Mouse (Mus musculus) intestine, embryonic 15.5 days (tissue): ENCODE measurements around the gene Pnp2. TPM values are rescaled to one million over a fixed set of nuclear protein-coding genes. Genes with fewer than 3 reads are reported as not detected.
"Not testable (repeated sequence)": the region's sequence is repeated elsewhere in the genome, so short reads cannot be mapped to it uniquely, and the experiment has no call there.

ENCODE experiments used
- ATAC-seq: fragments of 200-750 bp; cut with Nextera tagmentation; 2 replicates; pipeline ENCODE4 v1.8.0; 2017; ENCODE audit warnings: moderate TSS enrichment, moderate library complexity
- H3K27ac ChIP-seq: fragments of 300-500 bp; sonication (generic); 2 replicates; pipeline ENCODE4 v1.5.1; 2015; ENCODE audit warnings: mild to moderate bottlenecking, inconsistent platforms
- H3K27me3 ChIP-seq: fragments of 300-500 bp; sonication (generic); replicated peaks from 2 replicates; pipeline ENCODE4 v1.6.1; 2015; ENCODE audit warnings: inconsistent platforms
- H3K36me3 ChIP-seq: fragments of 300-500 bp; sonication (generic); 2 replicates; pipeline ENCODE4 v1.6.1; 2015; ENCODE audit warnings: inconsistent platforms
- H3K4me1 ChIP-seq: fragments of 300-500 bp; sonication (generic); replicated peaks from 2 replicates; pipeline ENCODE4 v1.6.1; 2015; ENCODE audit warnings: inconsistent platforms
- H3K4me2 ChIP-seq: fragments of 300-500 bp; sonication (generic); replicated peaks from 2 replicates; pipeline ENCODE4 v1.6.1; 2015; ENCODE audit warnings: mild to moderate bottlenecking, inconsistent platforms
- H3K4me3 ChIP-seq: fragments of 300-500 bp; sonication (generic); replicated peaks from 2 replicates; pipeline ENCODE4 v1.5.1; 2015; ENCODE audit warnings: inconsistent platforms
- H3K9ac ChIP-seq: fragments of 300-500 bp; sonication (generic); 2 replicates; pipeline ENCODE4 v1.6.1; 2015; ENCODE audit warnings: inconsistent platforms
- H3K9me3 ChIP-seq: fragments of 300-500 bp; sonication (generic); 2 replicates; pipeline ENCODE4 v1.6.1; 2016; ENCODE audit warnings: inconsistent platforms
- WGBS: fragments of 180-500 bp; shearing (Covaris S2); methylation state at CpG from one replicate; pipeline ENCODE4 v1.1.7; 2015; 5-methylcytosine and 5-hydroxymethylcytosine counted together
- polyA plus RNA-seq: library from polyadenylated mRNA; unstranded; fragments of >200 nt; fragmentation: Nextera tagmentation; extraction: Ambion mirVana; gene quantifications from 2 replicates; pipeline ENCODE4 v1.2.1, GENCODE M21; 2015

The Pnp2 gene
- polyA plus RNA-seq, 1 experiment from 2014 or later, result 2.6 TPM

GRCm38 (mm10) chr14:50936649-50937048 lies 19.1 kb upstream of the Pnp2 start:
- no peaks in the 10 kb centered on the region for H3K9me3 ChIP-seq
- no peak overlapping the region for H3K4me3 ChIP-seq
- no peaks in the 10 kb centered on the region for H3K36me3 ChIP-seq
- no peaks in the 10 kb centered on the region for H3K4me1 ChIP-seq
- WGBS, result 65% methylated on average over 1 of the region's 1 CpGs
- H3K27me3 ChIP-seq, result no peaks in the 10 kb centered on the region
- no peak overlapping the region for H3K27ac ChIP-seq
- ATAC-seq, result no peak
- no peak overlapping the region for H3K9ac ChIP-seq
- no peak overlapping the region for H3K4me2 ChIP-seq

- Histone ChIP-seq H3K4me2 (no peak overlapping the region), H3K4me3 (no peak overlapping the region)
- 92% methylated on average over 3 of the region's 3 CpGs for WGBS
Observed at GRCm38 (mm10) chr14:50938119-50938908, 17.5 kb upstream of the Pnp2 start.

GRCm38 (mm10) chr14:50938940-50939339 lies 16.9 kb upstream of the Pnp2 start:
- Histone ChIP-seq H3K9me3 (no peaks in the 10 kb centered on the region), H3K9ac (no peak overlapping the region), H3K27me3 (no peaks in the 10 kb centered on the region), H3K4me3 (no peak overlapping the region), H3K36me3 (no peaks in the 10 kb centered on the region), H3K27ac (no peak overlapping the region), H3K4me2 (no peak overlapping the region), H3K4me1 (no peaks in the 10 kb centered on the region)
- no peak for ATAC-seq
- 45% methylated on average over 2 of the region's 2 CpGs for WGBS

More at GRCm38 (mm10) chr14:50938119-50938908, 17.5 kb upstream of the Pnp2 start:
- Histone ChIP-seq H3K27ac (no peak overlapping the region), H3K4me1 (no peaks in the 10 kb centered on the region), H3K9ac (no peak overlapping the region), H3K27me3 (no peaks in the 10 kb centered on the region), H3K36me3 (no peaks in the 10 kb centered on the region), H3K9me3 (no peaks in the 10 kb centered on the region)
- ATAC-seq, result no peak

GRCm38 (mm10) chr14:50943932-50944667 lies 11.7 kb upstream of the Pnp2 start, which contains the start of gene Gm49342:
Gene Gm49342, plus strand, starts transcription at chr14:50944517.
- WGBS, result 14% methylated on average over 31 of the region's 31 CpGs
- peak within 1 kb of the TSS; percentile 63 for H3K4me2 ChIP-seq
- ATAC-seq, result peak; percentile 99

GRCm38 (mm10) chr14:50944668-50945033 lies 11.1 kb upstream of the Pnp2 start:
- H3K27me3 ChIP-seq, H3K4me1 ChIP-seq, H3K9me3 ChIP-seq, H3K36me3 ChIP-seq: not testable (repeated sequence)
- H3K27ac ChIP-seq, result peak overlapping the region; percentile 90
- peak overlapping the region; percentile 63 for H3K4me2 ChIP-seq
- H3K9ac ChIP-seq, result peak overlapping the region; percentile 53
- peak; percentile 97 for ATAC-seq
- under 1% methylated on average over 15 of the region's 15 CpGs for WGBS
- peak overlapping the region; percentile 51 for H3K4me3 ChIP-seq

More at GRCm38 (mm10) chr14:50943932-50944667, 11.7 kb upstream of the Pnp2 start, which contains the start of gene Gm49342:
- Histone ChIP-seq H3K27me3 (no peaks in the 10 kb centered on the region), H3K36me3 (no peaks in the 10 kb centered on the region), H3K9me3 (no peaks in the 10 kb centered on the region), H3K4me3 (peak within 1 kb of the TSS; percentile 51), H3K9ac (peak within 1 kb of the TSS; percentile 53), H3K27ac (peak within 1 kb of the TSS; percentile 90), H3K4me1 (no peaks in the 10 kb centered on the region)

- 5% methylated on average over 6 of the region's 6 CpGs for WGBS
- H3K27ac ChIP-seq, result peak overlapping the region; percentile 90
- H3K36me3 ChIP-seq, H3K4me1 ChIP-seq, H3K9me3 ChIP-seq, H3K27me3 ChIP-seq: not testable (repeated sequence)
- peak; percentile 39 for ATAC-seq
- peak overlapping the region; percentile 51 for H3K4me3 ChIP-seq
- peak overlapping the region; percentile 63 for H3K4me2 ChIP-seq
- H3K9ac ChIP-seq, result peak overlapping the region; percentile 53
Observed at GRCm38 (mm10) chr14:50945081-50945480, 10.7 kb upstream of the Pnp2 start.

- Histone ChIP-seq H3K27ac (peak overlapping the region; percentile 90; the same call in 1 of the 2 replicates), H3K4me2 (peak overlapping the region; percentile 63), H3K9ac (peak overlapping the region; percentile 53; the same call in 1 of the 2 replicates), H3K4me3 (peak overlapping the region; percentile 51)
- 16% methylated on average over 3 of the region's 3 CpGs for WGBS
- ATAC-seq, H3K4me1 ChIP-seq, H3K36me3 ChIP-seq, H3K27me3 ChIP-seq, H3K9me3 ChIP-seq: not testable (repeated sequence)
Observed at GRCm38 (mm10) chr14:50945526-50945925, 10.3 kb upstream of the Pnp2 start.

- 91% methylated on average over 10 of the region's 10 CpGs for WGBS
- Histone ChIP-seq H3K4me1 (no peaks in the 10 kb centered on the region), H3K4me3 (no peak overlapping the region), H3K27me3 (no peaks in the 10 kb centered on the region), H3K9me3 (no peaks in the 10 kb centered on the region), H3K9ac (no peak overlapping the region), H3K27ac (no peak overlapping the region), H3K36me3 (no peaks in the 10 kb centered on the region), H3K4me2 (no peak overlapping the region)
- ATAC-seq, result no peak
Observed at GRCm38 (mm10) chr14:50955487-50955886, 305 bp upstream of the Pnp2 start.

GRCm38 (mm10) chr14:50956724-50957123 lies 932 bp downstream of the Pnp2 start:
- not testable (repeated sequence) for H3K9ac ChIP-seq, H3K27me3 ChIP-seq, H3K4me1 ChIP-seq, H3K9me3 ChIP-seq, ATAC-seq, H3K4me3 ChIP-seq, H3K27ac ChIP-seq, H3K36me3 ChIP-seq
- WGBS, result 83% methylated on average over 6 of the region's 6 CpGs
- peak overlapping the region; percentile 49 for H3K4me2 ChIP-seq

- not testable (repeated sequence) for H3K4me3 ChIP-seq, H3K4me1 ChIP-seq, H3K9ac ChIP-seq, H3K4me2 ChIP-seq, H3K9me3 ChIP-seq, H3K27me3 ChIP-seq, H3K27ac ChIP-seq, H3K36me3 ChIP-seq
- 49% methylated on average over 3 of the region's 3 CpGs for WGBS
- peak; percentile 65 for ATAC-seq
Observed at GRCm38 (mm10) chr14:50957146-50957545, 1.4 kb downstream of the Pnp2 start.

- not testable (repeated sequence) for ATAC-seq, H3K4me2 ChIP-seq
Observed at GRCm38 (mm10) chr14:50958289-50958995, 2.6 kb downstream of the Pnp2 start.

More at GRCm38 (mm10) chr14:50958289-50958995, 2.6 kb downstream of the Pnp2 start:
- H3K4me1 ChIP-seq, H3K27ac ChIP-seq, H3K4me3 ChIP-seq, H3K9me3 ChIP-seq, H3K36me3 ChIP-seq, H3K9ac ChIP-seq, H3K27me3 ChIP-seq: not testable (repeated sequence)
- WGBS, result 89% methylated on average over 5 of the region's 5 CpGs
